Mouse (Mus musculus): ENCODE data around the gene C1rl.
"Not testable (repeated sequence)": the region's sequence is repeated elsewhere in the genome, so short reads cannot be mapped to it uniquely, and the experiment has no call there.

Gene C1rl

DNA sequence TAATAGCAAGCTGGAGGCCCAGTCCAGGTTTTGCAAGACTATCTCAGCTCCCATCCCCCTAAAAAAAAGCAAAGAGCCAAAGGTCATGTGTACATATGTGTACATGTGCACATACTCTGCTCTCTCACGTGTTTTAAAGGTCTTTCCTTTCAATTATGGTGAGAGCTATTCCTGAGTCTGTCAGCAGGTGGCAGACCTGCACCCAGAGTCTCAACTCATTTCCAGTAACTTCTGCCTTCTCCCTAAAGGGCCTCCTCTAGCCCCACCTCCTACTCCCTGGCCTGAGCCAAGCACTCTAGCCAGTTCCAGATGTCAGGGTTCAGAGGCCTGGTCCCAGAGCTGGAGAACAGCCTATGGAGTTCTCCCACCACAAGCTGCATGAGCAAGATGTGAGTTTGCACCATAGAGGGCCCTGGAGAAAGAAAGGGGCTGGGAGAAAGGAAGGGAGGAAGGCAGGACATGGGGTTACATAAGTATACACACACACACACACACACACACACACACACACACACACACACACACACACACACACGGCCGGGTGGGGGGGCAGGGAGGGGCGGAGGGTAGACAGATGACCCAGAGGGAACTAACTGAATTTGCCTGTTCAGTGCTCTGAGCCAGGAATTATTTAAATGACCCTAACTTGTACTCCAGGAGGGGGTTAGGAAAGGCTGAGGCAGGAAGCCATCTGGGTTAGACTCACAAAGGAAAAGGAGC is at the start of gene C1rl:
C1rl (plus strand) TSS at position 272 of the 720 bp plus-strand sequence.
- DNase-seq (ENCODE audit: low spot score), result peak; percentile 72

DNA sequence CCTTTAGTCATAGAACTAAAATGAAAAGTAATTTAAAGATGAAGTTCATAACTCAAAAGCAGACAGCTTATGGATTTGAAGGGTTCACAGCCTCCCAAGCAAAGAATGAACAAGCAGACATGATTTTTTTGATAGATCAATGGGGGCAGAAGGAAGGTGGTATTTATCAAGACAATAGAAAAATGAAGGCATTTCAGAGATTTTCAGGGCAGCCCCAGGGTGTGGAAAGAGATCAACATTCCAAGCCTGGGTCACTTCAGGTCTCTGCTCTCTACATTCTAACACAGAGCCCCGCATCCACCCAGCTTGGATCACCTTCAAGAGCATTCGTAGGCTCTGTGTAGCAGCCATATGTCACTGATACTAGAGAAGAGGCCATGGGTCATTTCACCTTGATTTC is 49.6 kb upstream of the C1rl start:
- no peak for DNase-seq (ENCODE audit: low spot score)

DNA sequence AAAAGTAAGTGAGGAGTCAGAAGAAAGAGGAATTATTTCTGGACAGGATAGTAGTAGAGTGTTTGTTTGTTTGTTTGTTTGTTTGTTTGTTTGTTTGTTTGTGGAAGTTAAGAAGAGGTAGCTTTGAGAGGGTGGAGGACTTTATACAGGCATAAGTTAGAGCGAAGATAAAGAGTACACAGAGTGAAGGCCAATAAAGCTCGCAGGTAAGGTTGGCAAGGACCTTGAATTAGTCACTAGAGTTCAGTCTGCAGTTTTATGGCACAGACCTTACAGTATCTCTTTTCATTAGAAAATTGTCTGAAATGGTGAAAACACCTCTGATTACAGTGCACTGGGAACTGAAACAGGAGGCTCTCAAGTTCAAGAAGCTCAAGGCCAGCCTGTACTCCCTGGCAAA is 46.9 kb upstream of the C1rl start:
- DNase-seq (ENCODE audit: low spot score), result no peak

DNA sequence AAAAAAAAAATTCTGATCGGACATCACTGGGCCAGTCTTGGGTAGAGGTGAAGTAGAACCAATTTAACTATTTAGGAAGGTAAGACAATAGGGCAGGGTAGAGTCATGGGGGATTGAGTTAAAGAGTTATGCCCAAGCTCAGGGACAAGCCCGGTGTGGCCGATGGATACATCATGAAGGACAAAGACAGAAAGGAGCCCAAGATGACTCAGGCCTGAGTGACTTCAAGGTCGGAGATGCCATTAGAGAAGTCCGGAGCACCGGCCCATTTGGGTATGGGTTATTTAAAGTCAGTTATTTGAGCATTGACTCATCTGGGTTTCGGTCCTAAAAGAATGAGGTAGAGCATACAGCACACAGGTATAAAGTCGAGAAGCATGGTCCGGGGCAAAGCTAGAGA is 46.5 kb upstream of the C1rl start:
- DNase-seq (ENCODE audit: low spot score), result no peak

DNA sequence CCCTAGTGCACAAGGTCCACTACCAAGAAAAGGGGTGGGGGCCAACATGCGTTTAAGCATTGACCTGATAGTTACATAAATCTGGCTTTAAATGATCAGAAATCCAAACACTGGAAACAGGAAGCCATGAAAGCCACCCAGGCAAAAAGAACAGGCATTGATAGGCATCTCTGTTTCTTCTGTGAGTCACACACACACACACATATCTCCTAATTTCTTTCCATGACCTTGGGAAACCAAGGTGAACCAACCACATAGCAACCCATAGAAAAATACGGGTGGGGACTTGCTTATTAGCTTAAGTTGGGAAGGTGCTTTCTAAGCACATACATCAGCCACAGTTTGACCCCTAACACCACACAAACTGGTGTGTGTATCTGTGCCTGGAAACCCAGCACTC is 45.6 kb upstream of the C1rl start:
- no peak for DNase-seq (ENCODE audit: low spot score)

DNA sequence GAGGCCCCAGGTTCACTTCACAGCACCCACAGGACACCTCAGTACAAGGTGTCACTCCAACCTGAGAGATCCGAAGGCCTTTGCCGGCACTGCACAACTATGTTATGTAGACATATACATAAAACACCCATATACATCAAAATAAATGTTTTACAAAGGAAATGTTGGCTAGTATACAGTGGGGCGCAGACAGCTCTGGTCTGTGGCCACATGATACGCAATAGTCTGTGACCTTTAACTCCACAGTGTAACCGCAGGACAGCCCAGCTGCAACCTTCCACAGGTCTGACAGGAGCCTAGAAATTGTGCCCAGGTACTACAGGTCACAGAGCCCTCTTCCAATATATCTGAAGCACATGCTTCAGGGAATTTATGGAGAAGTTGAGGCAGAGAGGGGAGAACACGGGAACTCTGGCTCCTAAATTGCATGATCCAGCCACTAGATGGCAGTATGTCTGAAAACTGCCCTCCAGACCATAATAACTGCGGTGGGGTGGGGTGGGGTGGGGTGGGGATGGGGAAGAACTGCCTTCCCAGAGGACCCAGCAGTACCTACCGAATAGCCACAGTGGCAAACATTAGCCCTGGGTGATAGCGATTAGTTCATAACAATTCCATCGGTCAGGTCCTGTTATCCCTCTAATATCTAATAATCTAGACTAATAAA is 44.6 kb upstream of the C1rl start:
- DNase-seq (ENCODE audit: low spot score), result no peak

DNA sequence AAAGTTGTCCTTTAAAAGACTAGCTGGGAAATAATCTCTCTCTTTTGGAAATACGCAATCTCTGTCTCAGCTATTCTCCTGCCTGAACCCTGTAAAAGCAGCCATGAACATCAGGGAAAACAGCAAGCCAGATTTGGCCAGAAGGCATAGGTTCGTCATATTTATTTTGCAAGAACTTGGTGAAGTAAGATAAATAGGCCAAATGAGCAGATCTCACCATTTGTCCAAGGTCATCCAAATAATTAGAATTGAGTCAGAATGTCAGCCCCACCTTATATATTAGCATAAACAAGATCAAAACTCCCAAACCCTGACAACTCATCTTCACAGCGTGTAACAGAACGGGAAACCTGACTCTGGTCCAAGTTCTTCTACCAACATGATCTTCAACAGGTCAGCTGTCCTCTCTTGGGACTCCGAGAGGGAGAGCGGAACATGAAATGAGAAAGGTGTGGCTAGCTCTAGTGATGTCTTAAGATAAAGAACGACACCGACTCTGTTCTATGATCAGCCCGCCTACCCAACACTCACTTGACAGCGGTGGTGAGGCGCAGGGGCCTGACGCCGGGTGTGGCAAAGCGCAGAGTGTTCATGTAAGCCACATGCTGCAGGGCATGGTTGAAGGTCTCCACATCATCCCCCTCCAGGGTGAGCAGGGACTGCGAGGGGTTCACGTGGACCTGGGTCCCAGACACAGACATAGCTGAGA is 43.8 kb upstream of the C1rl start:
- DNase-seq (ENCODE audit: low spot score), result no peak

DNA sequence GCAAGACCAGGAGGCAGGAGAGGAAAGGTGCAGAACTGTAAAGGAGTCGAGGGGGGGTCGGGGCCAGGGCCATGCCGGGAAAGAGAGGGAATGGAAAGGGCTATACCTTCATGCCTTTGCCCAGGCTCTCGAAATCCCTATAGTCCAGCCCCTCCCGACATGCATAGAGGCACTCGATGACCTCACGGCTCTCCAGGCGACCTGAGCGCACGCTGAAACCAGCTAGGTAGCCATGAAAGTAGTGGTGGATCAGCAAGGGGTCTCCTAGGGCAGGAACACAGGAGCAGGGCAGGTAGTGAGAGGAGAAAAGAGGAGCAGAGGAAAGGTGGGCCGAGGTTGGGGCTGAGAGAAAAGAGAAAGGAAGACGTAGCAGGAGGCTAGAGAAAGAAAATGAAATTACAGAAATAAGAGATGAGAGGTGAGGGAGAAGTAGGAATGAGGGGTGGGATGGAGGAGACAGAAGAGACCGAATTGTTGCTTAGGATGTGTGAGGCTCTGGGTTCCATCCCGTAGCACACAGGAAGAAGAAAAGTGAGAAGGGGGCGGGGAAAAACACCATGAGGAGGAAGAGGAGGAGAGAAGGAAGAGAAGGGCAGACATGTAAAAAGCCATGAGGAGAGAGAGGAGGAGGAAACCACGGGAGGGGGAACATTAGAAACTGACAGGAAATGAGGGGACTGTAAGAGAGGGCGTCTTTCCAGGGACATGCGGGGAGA is 43.1 kb upstream of the C1rl start:
- no peak for DNase-seq (ENCODE audit: low spot score)

DNA sequence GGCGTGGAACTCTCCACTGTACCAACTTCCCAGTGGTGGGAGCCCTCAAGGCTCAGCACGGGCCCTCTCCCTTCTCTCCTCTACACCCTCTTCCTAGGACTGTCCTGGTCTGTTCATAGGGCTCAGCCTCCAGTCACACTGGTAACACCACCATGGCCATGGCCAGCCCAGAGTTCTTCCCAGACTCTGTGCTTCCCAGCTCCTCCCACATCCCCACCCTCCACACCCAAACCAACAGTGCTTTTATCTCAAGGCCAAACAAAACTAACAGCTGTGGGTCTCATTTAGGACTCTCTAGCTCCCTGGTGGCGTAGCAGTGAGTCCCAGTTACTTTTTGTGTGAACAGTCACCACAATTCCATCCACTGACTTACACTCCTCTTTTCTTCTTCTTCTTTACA is 40.9 kb upstream of the C1rl start:
- DNase-seq (ENCODE audit: low spot score), result no peak

DNA sequence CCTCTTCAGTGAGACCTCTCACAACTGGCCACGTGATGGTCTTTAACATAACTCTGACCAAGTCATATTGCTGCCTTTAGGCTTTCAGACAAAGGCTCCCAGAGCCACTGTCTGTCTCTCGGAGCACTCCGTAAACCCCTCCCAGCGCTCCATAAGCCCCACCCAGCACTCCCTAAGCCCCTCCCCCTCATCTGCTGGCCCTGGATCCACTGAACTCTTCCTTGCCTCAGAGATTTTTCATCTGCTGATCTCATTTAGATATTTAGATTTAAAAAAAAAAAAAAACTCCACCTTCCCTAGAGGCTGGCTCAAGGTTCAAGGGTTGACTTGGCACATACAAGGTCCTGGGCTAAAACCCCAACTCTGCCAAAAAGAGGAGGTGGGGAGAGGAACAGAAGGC is 39.2 kb upstream of the C1rl start:
- no peak for DNase-seq (ENCODE audit: low spot score)

DNA sequence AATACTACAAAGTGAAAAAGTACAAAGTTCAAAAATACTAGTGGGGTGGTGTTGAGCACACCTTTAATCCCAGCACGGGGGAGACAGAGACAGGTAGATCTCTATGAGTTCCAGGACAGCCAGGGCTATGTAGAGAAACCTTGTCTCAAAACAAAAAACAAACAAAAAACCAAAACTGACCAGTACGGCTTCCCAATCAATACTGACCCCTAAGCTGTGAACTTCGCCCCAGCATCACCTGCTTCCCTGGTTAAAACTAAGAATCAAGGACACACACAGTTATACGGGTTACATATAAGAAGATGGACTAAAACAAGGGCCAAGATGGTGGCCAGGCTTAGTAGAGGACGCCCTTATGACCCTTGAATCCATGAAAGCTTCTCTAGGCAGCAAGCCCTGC is 36.7 kb upstream of the C1rl start:
- DNase-seq (ENCODE audit: low spot score), result no peak

DNA sequence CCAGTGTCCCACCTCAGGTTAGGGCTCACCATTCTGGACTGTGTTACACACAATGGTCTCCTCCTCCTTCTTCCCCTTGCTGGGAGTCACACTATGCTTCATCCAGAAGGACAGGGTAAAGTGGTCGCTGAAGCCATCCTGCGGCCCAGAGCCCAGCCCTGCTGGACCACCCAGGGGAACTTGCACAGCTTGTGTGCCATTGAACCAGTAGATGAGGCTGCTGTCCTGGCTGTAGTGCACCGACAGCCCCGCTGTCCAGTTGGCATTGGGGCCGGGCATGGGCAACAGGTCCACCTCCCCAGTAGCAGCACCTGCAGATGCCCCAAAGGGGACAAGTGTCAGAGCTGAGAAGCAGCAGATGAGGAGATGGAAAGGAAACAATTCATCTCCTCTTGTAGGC is 35.1 kb upstream of the C1rl start:
- no peak for DNase-seq (ENCODE audit: low spot score)

DNA sequence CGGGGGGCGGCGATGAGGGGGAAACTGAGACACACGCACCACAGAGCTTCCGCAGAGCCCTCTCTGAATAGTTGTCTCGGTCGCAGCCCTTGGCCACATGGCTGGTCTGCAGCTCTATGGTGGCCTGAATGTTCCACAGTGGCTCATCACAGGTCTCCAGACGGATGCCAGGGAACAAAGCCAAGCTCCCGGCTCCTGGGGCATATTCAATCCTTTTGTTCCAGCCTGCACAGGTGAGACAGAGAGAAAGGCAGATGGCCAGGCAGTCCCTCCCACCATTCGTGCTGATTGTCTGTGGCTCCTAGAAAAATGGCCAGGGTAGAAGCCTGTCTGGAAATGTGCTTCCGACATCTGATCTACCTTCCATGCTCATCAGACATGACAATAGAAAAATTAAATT is 34.4 kb upstream of the C1rl start:
- DNase-seq (ENCODE audit: low spot score), result no peak

DNA sequence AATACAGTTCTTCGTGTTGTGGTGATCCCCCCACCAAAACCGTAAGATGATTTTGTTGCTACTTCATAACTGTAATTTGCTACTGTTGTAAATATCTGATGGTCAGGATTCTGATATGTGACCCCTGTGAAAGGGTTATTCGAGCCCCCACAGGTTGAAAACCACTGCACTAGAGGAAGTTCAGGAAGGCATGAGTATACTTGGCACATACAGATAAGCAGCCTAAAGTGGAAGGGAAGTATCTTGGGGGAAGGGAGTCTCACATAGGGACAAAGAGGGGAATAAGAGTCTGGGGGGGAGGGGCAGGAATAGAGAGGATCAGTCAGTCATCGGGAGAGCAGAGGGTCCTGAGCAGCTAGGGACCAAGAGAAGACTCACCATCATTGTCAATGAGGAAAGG is 33.5 kb upstream of the C1rl start:
- no peak for DNase-seq (ENCODE audit: low spot score)

DNA sequence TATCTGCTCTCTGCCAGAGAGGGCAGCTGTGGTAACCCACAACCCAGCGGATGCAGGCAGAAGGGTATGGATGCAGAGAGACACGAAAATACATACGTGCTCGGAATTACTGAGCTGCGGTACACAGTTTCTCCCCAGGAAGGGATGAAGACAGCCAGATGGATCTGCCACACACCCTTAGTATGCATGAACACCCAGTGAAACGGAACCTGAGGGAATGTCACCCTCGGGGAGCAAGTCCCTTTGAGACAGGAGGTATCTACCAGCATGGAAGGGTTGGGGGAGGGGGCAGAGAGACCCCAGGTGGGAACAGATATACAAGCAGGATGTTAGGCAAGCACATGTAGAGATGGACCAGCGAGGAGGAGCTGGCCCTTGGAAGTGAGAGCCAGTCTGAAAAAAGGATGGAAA is 29.0 kb upstream of the C1rl start:
- no peak for DNase-seq (ENCODE audit: low spot score)

DNA sequence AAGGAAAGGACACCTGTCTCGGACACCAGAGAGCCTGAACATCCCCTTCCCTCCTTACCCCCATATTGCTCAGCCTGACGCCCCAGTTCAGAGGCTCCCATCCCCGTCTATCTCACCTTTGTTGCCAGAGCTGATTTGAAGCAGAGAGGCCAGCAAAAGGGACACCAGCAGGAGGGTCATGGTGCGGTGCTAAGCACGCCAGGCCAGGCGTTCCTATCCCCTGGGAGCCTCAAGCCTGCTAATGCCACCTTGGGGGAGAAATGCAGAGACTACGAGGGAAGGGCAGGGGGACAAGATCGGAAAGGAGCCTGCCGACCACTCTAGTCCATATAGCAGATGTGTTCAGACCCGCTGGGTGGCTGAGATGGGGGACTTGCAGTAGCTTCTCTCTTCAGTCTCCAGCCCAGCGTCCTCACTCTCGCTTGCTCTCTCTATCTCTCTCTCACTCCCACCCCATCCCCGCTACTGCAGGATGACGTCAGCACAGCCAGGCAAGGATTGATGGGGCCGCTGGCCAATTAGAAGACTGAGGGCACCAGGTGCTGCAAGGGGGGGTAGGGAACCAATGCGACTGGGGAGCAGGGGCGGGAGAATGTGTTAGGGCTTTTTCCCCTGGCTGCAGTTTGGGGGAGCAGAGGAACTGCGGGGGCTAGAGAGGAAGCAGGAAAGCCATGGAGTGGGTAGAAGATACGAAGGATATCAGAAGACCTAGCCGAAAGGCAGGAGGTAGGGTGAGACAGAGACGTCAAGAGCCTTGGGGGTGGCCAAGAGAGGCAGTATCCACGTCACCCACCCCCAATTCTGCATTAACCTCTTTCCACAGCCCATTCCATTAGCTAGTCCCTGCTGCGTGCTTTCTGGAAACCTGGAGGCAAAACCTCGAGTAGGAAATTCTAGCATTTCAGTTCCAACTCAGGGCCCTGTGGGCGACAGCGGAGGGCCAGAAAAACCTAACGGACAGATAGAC is 28.3 kb upstream of the C1rl start, which contains the start of gene Clstn3:
Clstn3 (minus strand) TSS at position 490 of the 967 bp plus-strand sequence.
- peak; percentile 79 for DNase-seq (ENCODE audit: low spot score)

DNA sequence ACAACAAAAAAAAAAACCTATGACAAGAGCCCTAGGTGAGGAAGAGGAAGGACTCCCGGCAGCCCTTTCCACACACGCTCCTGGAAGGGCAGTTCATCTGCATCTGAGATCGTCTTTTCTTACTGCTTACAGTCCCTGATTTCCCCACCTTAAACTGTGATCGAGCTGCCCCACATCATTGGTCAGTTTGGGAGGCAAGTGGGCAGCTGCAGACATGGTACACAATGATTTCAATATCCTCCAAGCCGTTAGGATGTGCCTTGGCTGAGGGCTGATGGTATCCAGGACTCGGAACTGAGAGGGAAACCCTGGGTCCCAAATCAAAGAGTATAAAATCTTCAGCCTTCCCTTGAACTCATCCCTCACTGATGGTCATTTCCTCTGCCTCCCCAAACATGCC is 27.6 kb upstream of the C1rl start:
- no peak for DNase-seq (ENCODE audit: low spot score)

DNA sequence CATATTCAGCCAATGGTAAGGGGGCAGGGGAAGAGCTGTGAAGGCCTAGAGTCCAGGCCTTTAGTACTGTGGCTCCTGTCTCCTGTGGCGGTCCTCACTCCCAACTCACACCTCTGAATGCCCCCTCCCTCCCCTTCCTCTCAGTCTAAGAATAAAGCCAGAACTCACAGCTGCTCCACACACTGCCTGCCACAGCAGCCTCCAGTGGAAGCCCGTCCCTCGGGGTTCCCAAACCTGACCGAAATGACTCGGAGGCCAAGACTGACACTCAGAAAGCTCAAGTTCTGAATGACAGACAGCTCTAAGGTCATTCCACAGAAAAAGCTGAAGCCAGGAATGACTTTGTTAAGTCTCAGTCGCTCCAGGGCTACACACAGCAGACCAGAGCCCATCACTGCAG is 27.2 kb upstream of the C1rl start:
- DNase-seq (ENCODE audit: low spot score), result no peak

DNA sequence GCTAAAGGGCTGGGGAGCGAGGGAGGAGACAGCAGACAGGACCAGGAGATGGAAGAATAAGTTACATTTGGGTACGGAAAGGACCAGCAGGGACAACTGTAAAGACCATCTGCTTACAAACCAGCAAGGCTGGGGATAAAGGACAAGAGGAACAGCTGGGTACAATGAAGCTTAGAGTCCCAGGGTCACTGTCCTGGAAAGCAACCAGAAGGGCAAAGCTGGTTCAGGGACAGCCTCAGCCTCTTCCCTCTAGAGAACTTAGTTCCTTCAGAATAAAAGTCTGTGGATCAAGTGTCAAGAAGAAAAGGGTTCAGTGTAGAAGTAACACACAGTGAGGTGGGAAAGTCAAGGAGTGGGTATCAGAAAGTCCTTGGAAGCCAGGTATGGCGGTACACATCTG is 21.8 kb upstream of the C1rl start:
- DNase-seq (ENCODE audit: low spot score), result peak; percentile 27

DNA sequence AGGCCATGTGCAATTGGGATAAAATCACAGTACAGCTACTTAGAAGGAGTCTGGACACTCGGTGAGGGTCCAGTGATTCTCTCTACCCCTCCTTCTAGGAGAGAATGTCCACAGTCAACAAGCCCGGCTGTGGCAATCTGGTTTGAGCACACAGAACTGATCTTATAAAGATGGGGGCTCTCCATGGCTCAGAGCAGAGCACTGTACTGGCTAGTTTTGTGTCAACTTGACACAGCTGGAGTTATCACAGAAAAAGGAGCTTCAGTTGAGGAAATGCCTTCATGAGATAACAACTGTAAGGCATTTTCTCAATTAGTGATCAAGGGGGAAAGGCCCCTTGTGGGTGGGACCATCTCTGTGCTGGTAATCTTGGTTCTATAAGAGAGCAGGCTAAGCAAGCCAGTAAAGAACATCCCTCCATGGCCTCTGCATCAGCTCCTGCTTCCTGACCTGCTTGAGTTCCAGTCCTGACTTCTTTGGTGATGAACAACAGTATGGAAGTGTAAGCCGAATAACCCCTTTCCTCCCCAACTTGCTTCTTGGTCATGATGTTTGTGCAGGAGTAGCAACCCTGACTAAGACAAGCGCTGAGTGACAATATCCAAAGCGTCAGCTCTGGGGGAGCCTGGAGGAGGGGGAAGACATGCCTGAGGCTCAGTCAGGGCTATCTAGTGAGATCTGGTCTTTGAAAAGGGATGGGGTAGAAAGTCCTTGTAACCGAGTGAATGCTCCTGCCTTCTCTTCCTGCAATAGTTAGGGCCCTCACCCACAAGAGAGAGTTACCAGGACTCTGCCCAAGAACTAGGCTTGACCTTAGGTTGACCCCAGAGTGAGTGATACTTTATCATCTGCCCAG is 20.9 kb upstream of the C1rl start:
- not testable (repeated sequence) for DNase-seq (ENCODE audit: low spot score)
